Mouse (Mus musculus) MEL (cell line): ENCODE measurements at regions not wholly inside any gene's neighbourhood (a gene's known extent, or its start where the extent isn't known, plus 50 kb on each side); places are given as distances from the start of the nearest gene placed in this dataset.

ENCODE experiments used
- DNase-seq: peaks from one replicate; pipeline ENCODE4 v3.0.0; 2011; ENCODE audit warnings: low read depth, low spot score
- H3K27ac ChIP-seq: 2 replicates; pipeline ENCODE4 v1.5.1; 2012; ENCODE audit warnings: low read depth, mild to moderate bottlenecking, control low read depth, low read length, moderate library complexity; ENCODE audit not compliant: control insufficient read depth
- H3K27me3 ChIP-seq, 2 experiments: fragments of 150-350 bp in 1 of 2; sonication (generic) in 1 of 2; 2 replicates each; pipeline ENCODE4 v1.6.1; 2012; ENCODE audit warnings: low read length in 2 of 2, mild to moderate bottlenecking in 2 of 2, improper control_type of control experiment in 1 of 2, moderate library complexity in 1 of 2; ENCODE audit not compliant: insufficient read depth in 2 of 2, control insufficient read depth in 1 of 2
- H3K36me3 ChIP-seq, 2 experiments: 2 replicates each; pipeline ENCODE4 v1.6.1; 2012 to 2014; ENCODE audit warnings: low read length in 2 of 2, improper control_type of control experiment in 1 of 2, inconsistent platforms in 1 of 2, mild to moderate bottlenecking in 1 of 2; ENCODE audit not compliant: insufficient read depth in 2 of 2, control insufficient read depth in 1 of 2
- H3K4me1 ChIP-seq, 2 experiments: fragments of 150-350 bp in 1 of 2; sonication (generic) in 1 of 2; 2 replicates each; pipeline ENCODE4 v1.6.1; 2012; ENCODE audit warnings: low read length in 2 of 2, improper control_type of control experiment in 1 of 2, mild to moderate bottlenecking in 1 of 2; ENCODE audit not compliant: insufficient read depth in 2 of 2, control insufficient read depth in 1 of 2
- H3K4me3 ChIP-seq, 2 experiments: fragments of 150-350 bp in 1 of 2; sonication (generic) in 1 of 2; 2 replicates each; pipeline ENCODE4 v1.5.1; 2012; ENCODE audit warnings: low read depth in 2 of 2, low read length in 2 of 2, mild to moderate bottlenecking in 2 of 2, moderate library complexity in 2 of 2, control low read depth in 1 of 2, improper control_type of control experiment in 1 of 2; ENCODE audit not compliant: control insufficient read depth in 1 of 2, insufficient read depth in 1 of 2
- H3K79me2 ChIP-seq: 2 replicates; pipeline ENCODE4 v1.6.1; 2012; ENCODE audit warnings: mild to moderate bottlenecking, low read length, moderate library complexity; ENCODE audit not compliant: control insufficient read depth, poor library complexity, insufficient read depth
- H3K9ac ChIP-seq: 2 replicates; pipeline ENCODE4 v1.6.1; 2012; ENCODE audit warnings: low read depth, mild to moderate bottlenecking, control low read depth, low read length, moderate library complexity; ENCODE audit not compliant: control insufficient read depth, poor library complexity, severe bottlenecking
- H3K9me3 ChIP-seq: fragments of 150-350 bp; sonication (generic); replicated peaks from 2 replicates; pipeline ENCODE4 v1.6.1; 2012; ENCODE audit warnings: mild to moderate bottlenecking, low read length, improper control_type of control experiment, moderate library complexity; ENCODE audit not compliant: insufficient read depth
- CHD2 ChIP-seq: IDR thresholded peaks from 2 replicates; pipeline ENCODE4 v1.6.1; 2011; ENCODE audit warnings: low read length, improper control_type of control experiment
- E2F4 ChIP-seq: IDR thresholded peaks from 2 replicates; pipeline ENCODE4 v1.6.1; 2011; ENCODE audit warnings: low read depth, low read length, improper control_type of control experiment, borderline replicate concordance
- ELF1 ChIP-seq: IDR thresholded peaks from 2 replicates; pipeline ENCODE4 v1.6.1; 2014; ENCODE audit warnings: low read depth, mild to moderate bottlenecking, inconsistent platforms, low read length, improper control_type of control experiment, moderate library complexity
- ETS1 ChIP-seq: IDR thresholded peaks from 2 replicates; pipeline ENCODE4 v1.6.1; 2012; ENCODE audit warnings: low read depth, mild to moderate bottlenecking, inconsistent platforms, low read length, improper control_type of control experiment, moderate library complexity
- GATA1 ChIP-seq: IDR thresholded peaks from 2 replicates; pipeline ENCODE4 v1.6.1; 2011; ENCODE audit warnings: low read depth, low read length, improper control_type of control experiment
- KAT2A ChIP-seq: conservative IDR thresholded peaks from 2 replicates; pipeline ENCODE4 v1.6.1; 2012; ENCODE audit warnings: low read depth, low read length, improper control_type of control experiment, inconsistent platforms
- MYC ChIP-seq: IDR thresholded peaks from 2 replicates; pipeline ENCODE4 v1.6.1; 2011; ENCODE audit warnings: low read depth, mild to moderate bottlenecking, low read length, improper control_type of control experiment, moderate library complexity
- POLR2AphosphoS2 ChIP-seq: IDR thresholded peaks from 2 replicates; pipeline ENCODE4 v1.6.1; 2011; ENCODE audit warnings: low read length, improper control_type of control experiment
- SMC3 ChIP-seq: IDR thresholded peaks from 2 replicates; pipeline ENCODE4 v1.6.1; 2011; ENCODE audit warnings: low read depth, low read length, improper control_type of control experiment
- UBTF ChIP-seq: IDR thresholded peaks from 2 replicates; pipeline ENCODE4 v1.6.1; 2012; ENCODE audit warnings: low read depth, mild to moderate bottlenecking, inconsistent platforms, low read length, improper control_type of control experiment, moderate library complexity, borderline replicate concordance; ENCODE audit not compliant: insufficient read depth
- ZKSCAN1 ChIP-seq: IDR thresholded peaks from 2 replicates; pipeline ENCODE4 v1.6.1; 2012; ENCODE audit warnings: low read depth, mild to moderate bottlenecking, inconsistent platforms, low read length, improper control_type of control experiment, moderate library complexity
- ZNF384 ChIP-seq: IDR thresholded peaks from 2 replicates; pipeline ENCODE4 v1.6.1; 2012; ENCODE audit warnings: low read depth, mild to moderate bottlenecking, inconsistent platforms, low read length, improper control_type of control experiment

GRCm38 (mm10) chr1:82041286-82042050, 191.4 kb upstream of the Gm9747 start:
- TF ChIP-seq MYC = no peak
- no peak for TF ChIP-seq ZKSCAN1
- no peak for TF ChIP-seq POLR2AphosphoS2
- no peak for TF ChIP-seq UBTF
- no peak for TF ChIP-seq KAT2A
- no peak for TF ChIP-seq CHD2
- TF ChIP-seq, all 39 proteins: peak for 0
- H3K4me1 ChIP-seq = no peaks in the 10 kb centered on the region
- no peaks in the 10 kb centered on the region for H3K79me2 ChIP-seq
- no peak overlapping the region for H3K9ac ChIP-seq
- no peak for DNase-seq
- H3K27ac ChIP-seq = no peak overlapping the region
- H3K27me3 ChIP-seq = no peaks in the 10 kb centered on the region
- no peak overlapping the region for H3K4me3 ChIP-seq
- H3K9me3 ChIP-seq = no peaks in the 10 kb centered on the region
- H3K36me3 ChIP-seq = no peaks in the 10 kb centered on the region

- Histone ChIP-seq H3K27me3 (no peaks in the 10 kb centered on the region), H3K9me3 (no peaks in the 10 kb centered on the region), H3K4me3 (no peak overlapping the region), H3K4me1 (no peaks in the 10 kb centered on the region), H3K27ac (no peak overlapping the region), H3K36me3 (no peaks in the 10 kb centered on the region), H3K9ac (no peak overlapping the region), H3K79me2 (no peaks in the 10 kb centered on the region)
- TF ChIP-seq ZKSCAN1 (no peak), GATA1 (no peak), SMC3 (no peak), POLR2AphosphoS2 (no peak), E2F4 (no peak), ZNF384 (no peak), ETS1 (no peak)
- DNase-seq = no peak
Observed at GRCm38 (mm10) chr1:82042051-82042432, 190.9 kb upstream of the Gm9747 start.

- Histone ChIP-seq H3K9me3 (no peaks in the 10 kb centered on the region), H3K79me2 (no peaks in the 10 kb centered on the region), H3K27ac (no peak overlapping the region), H3K4me3 (no peak overlapping the region), H3K9ac (no peak overlapping the region), H3K36me3 (no peaks in the 10 kb centered on the region), H3K27me3 (no peaks in the 10 kb centered on the region), H3K4me1 (no peaks in the 10 kb centered on the region)
- no peak for TF ChIP-seq ELF1
- DNase-seq = no peak
Observed at GRCm38 (mm10) chr1:82042527-82042926, 190.4 kb upstream of the Gm9747 start.
